In the genomic region with DNA sequence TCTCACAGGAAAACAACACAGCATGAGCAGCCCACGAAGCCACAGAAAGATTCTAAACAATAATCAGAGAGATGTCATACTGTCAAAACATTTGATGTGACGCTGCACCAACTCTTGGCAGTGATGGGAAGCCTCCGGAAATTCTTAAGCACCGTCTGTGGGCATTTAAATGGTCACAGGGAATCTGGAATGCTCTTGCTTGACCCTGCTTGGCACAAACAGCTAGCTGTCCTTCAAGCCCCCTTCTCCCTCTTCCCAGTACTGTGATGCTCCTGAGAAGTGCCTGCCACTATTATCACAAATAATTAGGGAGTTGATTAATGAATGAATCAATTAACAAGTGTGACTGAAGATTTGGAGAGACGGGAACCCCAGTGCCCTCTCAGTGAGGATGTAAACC, we compare ENCODE assay signal across 22 mouse cellular contexts.
"Had no signal": no experiment of that assay in that cellular context is flagged by ENCODE, and none has a peak within 500 bp of the region (broad histone marks: within the 10 kb centered on the region; RNA-seq: fewer than 3 reads in every experiment).

No protein-coding gene starts in this region.

- DNase-seq: kidney, adult 2 months; kidney, postnatal 25 days; layer of hippocampus, postnatal 36 days; liver; lung, adult 2 months; right cerebral cortex, adult 18-20 months; right cerebral cortex, postnatal 14 days; spleen, adult 18-20 months; thymus, postnatal 25 days had no signal

- H3K9ac ChIP-seq: limb, embryonic 13.5 days; liver, embryonic 12.5 days; liver, embryonic 15.5 days; midbrain, embryonic 13.5 days; neural tube, embryonic 13.5 days; stomach, embryonic 15.5 days had no signal

- H3K4me2 ChIP-seq: limb, embryonic 13.5 days; liver, embryonic 12.5 days; liver, embryonic 15.5 days; midbrain, embryonic 13.5 days; neural tube, embryonic 13.5 days; stomach, embryonic 15.5 days had no signal

- H3K9me3 ChIP-seq: limb, embryonic 10.5 days; limb, embryonic 13.5 days; liver, embryonic 12.5 days; liver, embryonic 15.5 days; midbrain, embryonic 13.5 days; neural tube, embryonic 13.5 days; stomach, embryonic 15.5 days had no signal

- ATAC-seq: intestine, postnatal 0 days; liver, embryonic 12.5 days; lung, postnatal 0 days; midbrain, embryonic 13.5 days had no signal

- H3K4me1 ChIP-seq: limb, embryonic 10.5 days; limb, embryonic 13.5 days; liver, embryonic 12.5 days; liver, embryonic 15.5 days; neural tube, embryonic 13.5 days; stomach, embryonic 15.5 days had no signal

- H3K4me3 ChIP-seq: left cerebral cortex, adult 2 months; limb, embryonic 10.5 days; limb, embryonic 13.5 days; liver, embryonic 12.5 days; liver, embryonic 15.5 days; midbrain, embryonic 13.5 days; myocyte; neural tube, embryonic 13.5 days; stomach, embryonic 15.5 days had no signal

- H3K27ac ChIP-seq: kidney, postnatal 0 days; left cerebral cortex, adult 2 months; limb, embryonic 10.5 days; limb, embryonic 13.5 days; liver, embryonic 12.5 days; liver, embryonic 15.5 days; macrophage; midbrain, embryonic 13.5 days; neural tube, embryonic 13.5 days; stomach, embryonic 15.5 days had no signal

- H3K36me3 ChIP-seq: limb, embryonic 10.5 days; limb, embryonic 13.5 days; liver, embryonic 12.5 days; liver, embryonic 15.5 days; midbrain, embryonic 13.5 days; neural tube, embryonic 13.5 days; stomach, embryonic 15.5 days had no signal

- H3K27me3 ChIP-seq: limb, embryonic 13.5 days; liver, embryonic 12.5 days; liver, embryonic 15.5 days; midbrain, embryonic 13.5 days; neural tube, embryonic 13.5 days; stomach, embryonic 15.5 days had no signal
